Mouse (Mus musculus) ES-Bruce4 (cell line): ENCODE measurements at regions not wholly inside any gene's neighbourhood (a gene's known extent, or its start where the extent isn't known, plus 50 kb on each side); places are given as distances from the start of the nearest gene placed in this dataset.
"Not testable (repeated sequence)": the region's sequence is repeated elsewhere in the genome, so short reads cannot be mapped to it uniquely, and the experiment has no call there.

Experiments
- H3K27ac ChIP-seq: 2 replicates; pipeline ENCODE4 v1.5.1; 2012; ENCODE audit warnings: low read length, inconsistent platforms; ENCODE audit not compliant: insufficient read depth
- H3K27me3 ChIP-seq: 2 replicates; pipeline ENCODE4 v1.6.1; 2012; ENCODE audit warnings: mild to moderate bottlenecking, low read length, inconsistent platforms; ENCODE audit not compliant: control insufficient read depth, poor library complexity, insufficient read depth, severe bottlenecking
- H3K36me3 ChIP-seq: 2 replicates; pipeline ENCODE4 v1.6.1; 2012; ENCODE audit warnings: inconsistent platforms, mild to moderate bottlenecking, low read length, moderate library complexity; ENCODE audit not compliant: control insufficient read depth, poor library complexity, insufficient read depth, severe bottlenecking
- H3K4me1 ChIP-seq: one replicate; pipeline ENCODE4 v1.8.1; 2011; ENCODE audit warnings: low read length; ENCODE audit not compliant: control insufficient read depth, insufficient read depth
- H3K4me3 ChIP-seq: 2 replicates; pipeline ENCODE4 v1.5.1; 2011; ENCODE audit warnings: low read depth, mild to moderate bottlenecking, low read length
- H3K9ac ChIP-seq: 2 replicates; pipeline ENCODE4 v1.6.1; 2012; ENCODE audit warnings: low read depth, mild to moderate bottlenecking, inconsistent platforms; ENCODE audit not compliant: poor library complexity, severe bottlenecking
- H3K9me3 ChIP-seq: replicated peaks from 2 replicates; pipeline ENCODE4 v1.6.1; 2012; ENCODE audit warnings: mild to moderate bottlenecking, low read length, inconsistent platforms; ENCODE audit not compliant: control insufficient read depth, poor library complexity, insufficient read depth, severe bottlenecking
- CTCF ChIP-seq: IDR thresholded peaks from one replicate; pipeline ENCODE4 v1.8.1; 2011; ENCODE audit warnings: low read depth, low read length
- EP300 ChIP-seq: IDR thresholded peaks from 2 replicates; pipeline ENCODE4 v1.6.1; 2011; ENCODE audit warnings: low read depth, low read length; ENCODE audit not compliant: insufficient read depth
- POLR2A ChIP-seq: IDR thresholded peaks from one replicate; pipeline ENCODE4 v1.8.1; 2011; ENCODE audit warnings: low read length; ENCODE audit not compliant: insufficient read depth

- no peak overlapping the region for H3K27ac ChIP-seq
- no peaks in the 10 kb centered on the region for H3K27me3 ChIP-seq
- TF ChIP-seq CTCF, result no peak
- no peak for TF ChIP-seq POLR2A
- TF ChIP-seq EP300, result no peak
- no peak overlapping the region for H3K4me3 ChIP-seq
- no peaks in the 10 kb centered on the region for H3K36me3 ChIP-seq
- H3K4me1 ChIP-seq, result no peaks in the 10 kb centered on the region
- no peak overlapping the region for H3K9ac ChIP-seq
- no peaks in the 10 kb centered on the region; the same call in 1 of the 2 replicates for H3K9me3 ChIP-seq
Measured at GRCm38 (mm10) chr15:49121202-49121601, 4763.5 kb upstream of the Gm7489 start.

- Histone ChIP-seq H3K4me3 (no peak overlapping the region), H3K9me3 (no peaks in the 10 kb centered on the region), H3K9ac (no peak overlapping the region), H3K27me3 (no peaks in the 10 kb centered on the region), H3K27ac (no peak overlapping the region), H3K4me1 (no peaks in the 10 kb centered on the region), H3K36me3 (no peaks in the 10 kb centered on the region)
- TF ChIP-seq POLR2A, result no peak
Measured at GRCm38 (mm10) chr15:49146430-49146829, 4738.3 kb upstream of the Gm7489 start.

GRCm38 (mm10) chr15:49151998-49152397 is 4732.7 kb upstream of the Gm7489 start:
- Histone ChIP-seq H3K9me3 (peaks cover 10% of the 10 kb centered on the region; the same call in 1 of the 2 replicates), H3K4me3 (no peak overlapping the region)

GRCm38 (mm10) chr15:49154026-49154425 is 4730.7 kb upstream of the Gm7489 start:
- Histone ChIP-seq H3K4me1 (no peaks in the 10 kb centered on the region), H3K4me3 (no peak overlapping the region), H3K9me3 (peaks cover 10% of the 10 kb centered on the region; the same call in 1 of the 2 replicates), H3K36me3 (no peaks in the 10 kb centered on the region), H3K27ac (no peak overlapping the region), H3K27me3 (no peaks in the 10 kb centered on the region), H3K9ac (no peak overlapping the region)
- TF ChIP-seq CTCF (no peak), EP300 (no peak), POLR2A (no peak)

More at GRCm38 (mm10) chr15:49151998-49152397, 4732.7 kb upstream of the Gm7489 start:
- no peaks in the 10 kb centered on the region for H3K4me1 ChIP-seq
- no peaks in the 10 kb centered on the region for H3K36me3 ChIP-seq
- H3K9ac ChIP-seq, result no peak overlapping the region
- no peaks in the 10 kb centered on the region for H3K27me3 ChIP-seq
- TF ChIP-seq POLR2A (no peak), EP300 (no peak), CTCF (no peak)
- no peak overlapping the region for H3K27ac ChIP-seq

GRCm38 (mm10) chr15:49191474-49191873 is 4693.2 kb upstream of the Gm7489 start:
- TF ChIP-seq CTCF (no peak), EP300 (no peak)
- H3K9ac ChIP-seq, result no peak overlapping the region
- H3K4me3 ChIP-seq, result no peak overlapping the region
- peaks cover 6% of the 10 kb centered on the region; the same call in 1 of the 2 replicates for H3K9me3 ChIP-seq
- no peaks in the 10 kb centered on the region for H3K36me3 ChIP-seq
- H3K4me1 ChIP-seq, result no peaks in the 10 kb centered on the region
- H3K27ac ChIP-seq, result no peak overlapping the region
- H3K27me3 ChIP-seq, result no peaks in the 10 kb centered on the region

GRCm38 (mm10) chr15:49192571-49192970 is 4692.1 kb upstream of the Gm7489 start:
- not testable (repeated sequence) for H3K9me3 ChIP-seq, H3K4me1 ChIP-seq, H3K4me3 ChIP-seq, H3K27ac ChIP-seq, H3K9ac ChIP-seq, H3K36me3 ChIP-seq, H3K27me3 ChIP-seq

GRCm38 (mm10) chr15:49229063-49229462 is 4655.6 kb upstream of the Gm7489 start:
- H3K9ac ChIP-seq, result no peak overlapping the region
- 0 out of 2 replicates have a peak, but pooled peaks cover 2% of the 10 kb centered on the region for H3K9me3 ChIP-seq
- H3K4me1 ChIP-seq, result no peaks in the 10 kb centered on the region
- H3K36me3 ChIP-seq, result no peaks in the 10 kb centered on the region
- peak overlapping the region; percentile 38; the same call in 1 of the 2 replicates for H3K27ac ChIP-seq
- H3K27me3 ChIP-seq, result no peaks in the 10 kb centered on the region
- TF ChIP-seq EP300 (peak; percentile 89), CTCF (no peak)
- H3K4me3 ChIP-seq, result no peak overlapping the region
